Mouse (Mus musculus) brain, embryonic 14.5 days (tissue): ENCODE results near the gene Inip.

Source experiments
- CTCF ChIP-seq: fragments of 200-500 bp; IDR thresholded peaks from 2 replicates; pipeline ENCODE4 v1.5.1; 2012; ENCODE audit warnings: inconsistent platforms, mild to moderate bottlenecking, moderate library complexity, borderline replicate concordance; ENCODE audit not compliant: insufficient read depth, insufficient read length; ENCODE audit errors: extremely low read depth
- POLR2A ChIP-seq: fragments of 200-500 bp; IDR thresholded peaks from 2 replicates; pipeline ENCODE4 v1.6.1; 2012; ENCODE audit warnings: mild to moderate bottlenecking, inconsistent platforms, borderline replicate concordance; ENCODE audit not compliant: poor library complexity, insufficient read depth, insufficient read length, severe bottlenecking; ENCODE audit errors: extremely low read depth

DNA sequence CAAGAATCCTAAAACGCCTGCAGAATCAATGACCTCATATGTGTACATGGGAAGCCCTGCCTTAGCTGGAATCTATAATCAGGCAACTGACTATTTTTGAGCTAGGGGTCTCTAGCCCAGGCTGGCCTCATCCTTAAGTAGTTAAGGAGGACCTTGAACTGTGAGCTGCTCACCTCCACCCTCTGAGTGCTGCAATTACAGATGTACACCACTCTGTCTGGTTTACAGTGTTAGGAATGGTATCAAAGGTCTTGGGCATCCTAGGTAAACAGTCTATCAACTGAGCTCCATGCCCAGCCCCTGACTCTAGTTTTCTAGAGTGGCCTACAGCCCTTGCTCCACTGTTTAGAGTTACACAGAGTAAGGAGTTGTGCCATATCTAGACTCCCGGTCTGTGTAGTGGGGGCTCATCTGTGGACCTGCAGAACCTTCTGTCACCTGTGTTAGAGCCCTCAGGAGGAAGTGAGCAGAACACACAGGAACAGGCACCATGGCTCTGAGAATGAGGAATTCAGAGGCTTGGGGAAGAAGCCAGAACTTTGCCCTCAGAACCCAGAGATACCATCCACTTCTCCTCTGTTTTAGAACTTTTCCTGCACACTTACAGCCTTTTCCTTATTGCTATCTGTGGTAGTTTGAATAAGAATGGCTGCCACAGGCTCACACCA is 5.5 kb downstream of the Inip start:
- TF ChIP-seq CTCF, result no peak
- no peak for TF ChIP-seq POLR2A
